Mouse (Mus musculus) embryonic fibroblast, embryonic 13.5 days (primary cell): ENCODE measurements around the gene Dbn1.

Experiments
- CTCF ChIP-seq: IDR thresholded peaks from 2 replicates; pipeline ENCODE4 v1.5.1; 2011; ENCODE audit warnings: mild to moderate bottlenecking, control low read depth, low read length, moderate library complexity, borderline replicate concordance; ENCODE audit not compliant: insufficient read depth
- POLR2A ChIP-seq: IDR thresholded peaks from 2 replicates; pipeline ENCODE4 v1.6.1; 2011; ENCODE audit warnings: low read depth, mild to moderate bottlenecking, control low read depth, low read length, moderate library complexity

DNA sequence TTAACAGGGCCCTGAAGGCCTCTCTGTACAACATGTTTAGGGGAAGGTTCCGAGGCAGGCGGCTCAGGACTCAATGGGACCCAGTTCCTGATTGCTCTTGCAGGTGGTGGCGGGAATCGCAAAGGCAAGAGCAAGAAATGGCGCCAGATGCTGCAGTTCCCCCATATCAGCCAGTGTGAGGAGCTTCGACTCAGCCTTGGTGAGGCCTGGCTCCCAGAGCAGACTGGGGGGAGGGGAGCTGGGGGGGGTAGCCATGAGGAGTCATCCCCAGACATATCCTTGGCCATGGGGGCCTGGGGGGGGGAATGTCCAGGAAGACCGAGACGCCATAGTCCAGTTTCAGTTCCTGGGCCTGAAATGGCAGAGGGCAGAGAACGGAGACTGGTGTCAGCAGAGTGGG, 38.7 kb downstream of the Dbn1 start:
- TF ChIP-seq CTCF (no peak), POLR2A (no peak)
